Mouse (Mus musculus): ENCODE data around the gene Gng8. TPM values are rescaled to one million over a fixed set of nuclear protein-coding genes. Genes with fewer than 3 reads are reported as not detected.

Gng8 gene
- polyA plus RNA-seq, 1 experiment from 2014 or later, result 10.8 TPM

GRCm38 (mm10) chr7:16846775-16847174, 44.8 kb upstream of the Gng8 start:
- DNase-seq (no peak), ATAC-seq (ENCODE audit: insufficient read depth) (no peak)
- H3K9ac ChIP-seq, result no peak overlapping the region
- H3K4me3 ChIP-seq (ENCODE audit: low read depth, low read length), result no peak overlapping the region
- H3K27me3 ChIP-seq (ENCODE audit: insufficient read depth, low read length), result no peaks in the 10 kb centered on the region
- peaks cover 11% of the 10 kb centered on the region for H3K4me1 ChIP-seq (ENCODE audit: insufficient read depth)
- H3K4me2 ChIP-seq, result no peak overlapping the region
- no peak for TF ChIP-seq CTCF (IDR thresholded peaks at IDR 0.05; ENCODE audit: low read depth)
- 94% methylated on average over 5 of the region's 5 CpGs for WGBS
- no peaks in the 10 kb centered on the region for H3K9me3 ChIP-seq (ENCODE audit: low read depth, low read length)
- H3K27ac ChIP-seq (ENCODE audit: low read depth), result no peak overlapping the region
- peaks cover 35% of the 10 kb centered on the region for H3K36me3 ChIP-seq (ENCODE audit: insufficient read depth)

- Histone ChIP-seq H3K36me3 (ENCODE audit: insufficient read depth) (peaks cover 38% of the 10 kb centered on the region), H3K27ac (ENCODE audit: low read depth) (no peak overlapping the region), H3K9ac (no peak overlapping the region), H3K9me3 (ENCODE audit: low read depth, low read length) (no peaks in the 10 kb centered on the region), H3K4me3 (ENCODE audit: low read depth, low read length) (no peak overlapping the region), H3K4me2 (no peak overlapping the region), H3K4me1 (ENCODE audit: insufficient read depth) (peaks cover 11% of the 10 kb centered on the region), H3K27me3 (ENCODE audit: insufficient read depth, low read length) (no peaks in the 10 kb centered on the region)
- ATAC-seq (ENCODE audit: insufficient read depth) (no peak), DNase-seq (no peak)
- TF ChIP-seq CTCF (IDR thresholded peaks at IDR 0.05; ENCODE audit: low read depth), result no peak
- WGBS, result 78% methylated on average over 19 of the region's 19 CpGs
Observed at GRCm38 (mm10) chr7:16847507-16847906, 44.1 kb upstream of the Gng8 start.

GRCm38 (mm10) chr7:16848579-16848978, 43.0 kb upstream of the Gng8 start:
- H3K27me3 ChIP-seq (ENCODE audit: insufficient read depth, low read length), result no peaks in the 10 kb centered on the region
- no peak overlapping the region for H3K27ac ChIP-seq (ENCODE audit: low read depth)
- no peak overlapping the region for H3K4me2 ChIP-seq
- ATAC-seq (ENCODE audit: insufficient read depth) (no peak), DNase-seq (peak; percentile 53)
- H3K9me3 ChIP-seq (ENCODE audit: low read depth, low read length), result no peaks in the 10 kb centered on the region
- peak; percentile 68 for TF ChIP-seq CTCF (IDR thresholded peaks at IDR 0.05; ENCODE audit: low read depth)
- peaks cover 45% of the 10 kb centered on the region for H3K36me3 ChIP-seq (ENCODE audit: insufficient read depth)
- 25% methylated on average over 17 of the region's 17 CpGs for WGBS
- no peak overlapping the region for H3K9ac ChIP-seq
- H3K4me3 ChIP-seq (ENCODE audit: low read depth, low read length), result no peak overlapping the region
- H3K4me1 ChIP-seq (ENCODE audit: insufficient read depth), result peaks cover 10% of the 10 kb centered on the region

- 86% methylated on average over 4 of the region's 4 CpGs for WGBS
- H3K4me1 ChIP-seq (ENCODE audit: insufficient read depth), result no peaks in the 10 kb centered on the region
- no peak overlapping the region for H3K4me2 ChIP-seq
- no peaks in the 10 kb centered on the region for H3K27me3 ChIP-seq (ENCODE audit: insufficient read depth, low read length)
- H3K9me3 ChIP-seq (ENCODE audit: low read depth, low read length), result no peaks in the 10 kb centered on the region
- H3K9ac ChIP-seq, result no peak overlapping the region
- DNase-seq (no peak), ATAC-seq (ENCODE audit: insufficient read depth) (no peak)
- H3K4me3 ChIP-seq (ENCODE audit: low read depth, low read length), result no peak overlapping the region
- peaks cover 72% of the 10 kb centered on the region for H3K36me3 ChIP-seq (ENCODE audit: insufficient read depth)
- H3K27ac ChIP-seq (ENCODE audit: low read depth), result no peak overlapping the region
- TF ChIP-seq CTCF (IDR thresholded peaks at IDR 0.05; ENCODE audit: low read depth), result no peak
Observed at GRCm38 (mm10) chr7:16851636-16852035, 40.0 kb upstream of the Gng8 start.

- Histone ChIP-seq H3K27ac (ENCODE audit: low read depth) (no peak overlapping the region), H3K4me2 (no peak overlapping the region), H3K9ac (no peak overlapping the region), H3K4me3 (ENCODE audit: low read depth, low read length) (no peak overlapping the region), H3K27me3 (ENCODE audit: insufficient read depth, low read length) (no peaks in the 10 kb centered on the region), H3K36me3 (ENCODE audit: insufficient read depth) (peaks cover 83% of the 10 kb centered on the region), H3K9me3 (ENCODE audit: low read depth, low read length) (no peaks in the 10 kb centered on the region), H3K4me1 (ENCODE audit: insufficient read depth) (no peaks in the 10 kb centered on the region)
- no peak for TF ChIP-seq CTCF (IDR thresholded peaks at IDR 0.05; ENCODE audit: low read depth)
- ATAC-seq (ENCODE audit: insufficient read depth) (peak; percentile 62; the same call in 1 of the 2 replicates), DNase-seq (peak; percentile 56)
- 75% methylated on average over 14 of the region's 14 CpGs for WGBS
Observed at GRCm38 (mm10) chr7:16853302-16853831, 38.2 kb upstream of the Gng8 start.

- no peak overlapping the region for H3K4me3 ChIP-seq (ENCODE audit: low read depth, low read length)
- no peak overlapping the region for H3K9ac ChIP-seq
- no peaks in the 10 kb centered on the region for H3K4me1 ChIP-seq (ENCODE audit: insufficient read depth)
- H3K4me2 ChIP-seq, result no peak overlapping the region
- no peak overlapping the region for H3K27ac ChIP-seq (ENCODE audit: low read depth)
- DNase-seq (peak; percentile 54), ATAC-seq (ENCODE audit: insufficient read depth) (no peak)
- 23% methylated on average over 17 of the region's 17 CpGs for WGBS
- TF ChIP-seq CTCF (IDR thresholded peaks at IDR 0.05; ENCODE audit: low read depth), result peak; percentile 78
- peaks cover 61% of the 10 kb centered on the region for H3K36me3 ChIP-seq (ENCODE audit: insufficient read depth)
- no peaks in the 10 kb centered on the region for H3K9me3 ChIP-seq (ENCODE audit: low read depth, low read length)
- H3K27me3 ChIP-seq (ENCODE audit: insufficient read depth, low read length), result no peaks in the 10 kb centered on the region
Observed at GRCm38 (mm10) chr7:16858336-16858735, 33.2 kb upstream of the Gng8 start.

GRCm38 (mm10) chr7:16859902-16860651, 31.5 kb upstream of the Gng8 start:
- Histone ChIP-seq H3K36me3 (ENCODE audit: insufficient read depth) (peaks cover 54% of the 10 kb centered on the region), H3K4me1 (ENCODE audit: insufficient read depth) (no peaks in the 10 kb centered on the region), H3K9me3 (ENCODE audit: low read depth, low read length) (no peaks in the 10 kb centered on the region), H3K9ac (no peak overlapping the region), H3K4me2 (no peak overlapping the region), H3K27me3 (ENCODE audit: insufficient read depth, low read length) (no peaks in the 10 kb centered on the region), H3K27ac (ENCODE audit: low read depth) (no peak overlapping the region), H3K4me3 (ENCODE audit: low read depth, low read length) (no peak overlapping the region)
- DNase-seq, result peak; percentile 85
- peak; percentile 84 for TF ChIP-seq CTCF (IDR thresholded peaks at IDR 0.05; ENCODE audit: low read depth)
- ATAC-seq (ENCODE audit: insufficient read depth), result no peak
- WGBS, result 33% methylated on average over 5 of the region's 5 CpGs

All from lung, embryonic 14.5 days (tissue).